Mouse (Mus musculus): ENCODE measurements at regions not wholly inside any gene's neighbourhood (a gene's known extent, or its start where the extent isn't known, plus 50 kb on each side); places are given as distances from the start of the nearest gene placed in this dataset.

DNA sequence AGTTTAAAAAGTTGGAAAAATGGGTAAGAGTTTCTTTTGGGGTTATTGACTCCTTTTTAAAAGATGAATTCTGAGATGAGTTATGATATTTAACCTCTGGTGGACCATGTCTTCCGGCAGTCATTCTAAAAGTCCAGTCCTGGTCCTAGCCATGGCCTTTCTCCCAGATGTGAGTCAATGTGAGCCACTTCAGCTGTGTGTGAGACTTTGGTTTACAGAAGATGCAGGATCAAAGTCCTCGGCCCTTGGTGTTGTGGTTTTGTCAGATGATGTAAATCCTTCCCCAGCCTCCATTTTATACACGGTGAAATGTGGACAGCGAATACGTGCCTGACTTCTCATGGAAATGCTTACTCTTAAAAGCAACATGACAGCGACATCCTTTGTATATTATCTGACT lies 287.0 kb upstream of the Tmem132c start:
- DNase-seq (ENCODE audit: low spot score in 2 of 2), result no peak

DNA sequence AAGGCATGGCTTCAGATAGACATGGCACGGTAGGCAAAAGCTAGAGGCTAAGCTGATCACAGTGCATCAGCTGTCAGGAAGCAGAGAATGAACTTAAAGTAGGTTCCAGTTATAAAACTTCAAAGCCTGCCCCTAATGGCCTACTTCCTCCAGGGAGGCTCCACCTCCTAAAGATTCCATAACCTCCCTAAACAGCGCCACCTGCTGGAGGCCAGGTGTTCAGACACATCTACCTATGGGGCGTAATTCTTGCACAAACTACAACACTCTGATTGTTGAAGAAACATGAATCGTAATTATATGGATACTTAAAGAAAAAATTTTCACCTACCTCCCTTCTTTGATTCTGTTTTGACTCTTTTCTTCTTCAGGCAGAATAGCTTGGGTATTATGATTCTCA lies 277.0 kb upstream of the Tmem132c start:
- no peak for DNase-seq (ENCODE audit: low spot score in 2 of 2)

DNA sequence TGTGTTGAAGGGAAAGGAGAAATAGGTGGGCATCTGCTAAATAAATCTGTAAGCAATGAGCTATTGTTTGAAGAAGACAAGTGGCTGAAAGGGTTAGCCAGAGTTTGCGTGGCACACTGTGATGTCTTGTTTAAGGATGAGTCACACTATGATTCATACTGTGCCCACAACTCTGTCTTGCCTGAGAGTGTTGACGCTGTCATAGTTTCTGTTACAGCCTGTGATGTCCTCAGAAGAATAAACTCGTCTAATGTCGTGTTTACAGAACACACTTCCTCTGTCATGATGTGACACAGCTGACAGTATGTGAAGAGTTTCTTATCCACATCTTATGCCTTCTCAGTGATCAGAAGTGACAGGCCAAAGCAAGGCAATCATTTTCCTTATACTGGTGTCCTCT lies 274.5 kb upstream of the Tmem132c start:
- no peak for DNase-seq (ENCODE audit: low spot score in 2 of 2)

DNA sequence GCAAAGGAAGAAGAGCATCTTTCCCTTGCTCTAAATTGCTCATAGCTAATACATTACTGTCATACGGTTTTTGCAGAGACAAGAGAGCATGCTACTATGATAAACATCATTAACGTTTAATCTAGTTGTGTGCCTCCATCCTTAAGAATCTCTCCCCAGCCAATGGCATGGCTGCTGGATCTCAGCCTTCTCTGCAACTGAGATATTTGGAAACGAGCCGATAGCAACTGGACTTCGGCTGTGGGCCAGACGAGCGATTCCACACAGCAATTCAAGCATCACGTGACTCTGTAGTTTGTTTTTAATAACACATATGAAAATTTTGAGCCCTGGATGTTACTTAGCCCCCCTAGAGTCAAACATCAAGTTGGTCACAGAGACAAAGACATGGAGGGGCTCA lies 272.2 kb upstream of the Tmem132c start:
- DNase-seq (ENCODE audit: low spot score in 2 of 2), result no peak

DNA sequence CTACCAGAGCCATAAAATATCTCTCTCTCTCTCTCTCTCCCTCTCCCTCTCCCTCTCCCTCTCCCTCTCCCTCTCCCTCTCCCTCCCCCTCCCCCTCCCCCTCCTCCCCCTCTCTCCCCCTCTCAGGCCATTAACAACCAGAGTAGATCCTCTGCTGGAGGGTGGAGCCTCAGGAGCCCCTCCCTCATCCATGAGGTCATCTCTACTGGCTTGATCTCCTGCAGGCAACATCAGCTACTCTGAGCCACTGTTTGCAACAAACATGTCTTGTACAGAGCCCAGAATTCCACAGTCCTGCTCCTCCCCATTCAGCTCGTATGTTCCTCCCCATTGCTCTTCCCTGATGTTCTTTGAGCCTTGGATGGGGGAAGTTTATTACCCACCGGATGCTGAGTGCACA lies 270.3 kb upstream of the Tmem132c start:
- no peak for DNase-seq (ENCODE audit: low spot score in 2 of 2)

DNA sequence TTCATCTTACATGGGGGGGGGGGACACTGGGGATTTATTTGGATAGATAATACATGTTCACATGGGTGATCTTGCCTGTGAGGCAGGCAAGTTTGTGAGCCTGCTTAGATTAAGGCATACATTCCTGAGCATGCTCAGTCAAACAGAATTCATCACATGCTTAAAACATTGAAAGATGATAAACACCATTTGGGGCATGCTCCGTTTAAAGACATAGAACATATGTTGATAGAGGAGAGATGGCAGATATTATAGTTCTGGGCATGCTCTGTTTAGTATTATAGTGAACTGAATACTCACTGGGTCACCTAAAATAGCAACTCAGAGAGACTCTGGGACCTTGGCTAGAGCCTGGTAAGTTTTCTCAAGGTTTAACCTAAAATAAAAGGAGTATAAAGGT lies 269.6 kb upstream of the Tmem132c start:
- no peak for DNase-seq (ENCODE audit: low spot score in 2 of 2)

DNA sequence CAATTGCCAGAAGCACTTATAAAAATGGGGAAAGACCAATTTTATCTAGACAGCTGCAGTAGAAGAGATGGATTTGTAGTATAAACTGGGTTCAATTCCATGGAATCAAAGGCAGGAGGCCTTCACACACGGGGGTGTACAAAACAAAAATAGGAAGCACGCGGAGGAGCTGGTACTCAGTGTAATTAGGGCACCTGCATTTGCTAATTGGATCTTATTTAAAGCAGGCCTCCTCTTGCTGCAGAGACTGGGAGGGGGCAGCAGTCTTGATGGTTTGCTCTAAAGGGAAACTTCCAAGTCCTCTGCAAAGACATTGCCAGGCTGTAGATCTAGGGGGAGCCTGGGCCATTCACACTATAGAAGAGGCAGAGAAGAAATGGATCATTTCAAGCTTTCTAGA lies 268.2 kb upstream of the Tmem132c start:
- no peak for DNase-seq (ENCODE audit: low spot score in 2 of 2)

DNA sequence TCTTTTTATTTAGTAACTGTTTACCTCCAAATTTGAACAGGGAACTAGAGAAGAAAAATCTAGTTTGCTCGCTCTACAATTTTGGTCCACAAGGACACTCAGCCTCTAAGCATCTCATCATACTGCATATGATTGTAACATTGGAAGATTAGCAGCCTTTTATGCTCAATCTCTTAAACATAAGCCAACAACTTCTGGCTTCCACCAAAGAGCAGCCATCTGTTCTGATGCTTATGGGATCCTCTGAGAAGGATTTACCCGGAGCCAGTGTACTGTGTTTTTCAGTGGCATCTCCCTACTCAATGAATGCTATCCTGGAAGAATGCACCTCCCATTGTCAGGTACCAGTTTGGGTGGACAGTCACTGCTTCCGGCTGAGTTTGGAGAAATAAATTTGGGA lies 267.0 kb upstream of the Tmem132c start:
- no peak for DNase-seq (ENCODE audit: low spot score in 2 of 2)

DNA sequence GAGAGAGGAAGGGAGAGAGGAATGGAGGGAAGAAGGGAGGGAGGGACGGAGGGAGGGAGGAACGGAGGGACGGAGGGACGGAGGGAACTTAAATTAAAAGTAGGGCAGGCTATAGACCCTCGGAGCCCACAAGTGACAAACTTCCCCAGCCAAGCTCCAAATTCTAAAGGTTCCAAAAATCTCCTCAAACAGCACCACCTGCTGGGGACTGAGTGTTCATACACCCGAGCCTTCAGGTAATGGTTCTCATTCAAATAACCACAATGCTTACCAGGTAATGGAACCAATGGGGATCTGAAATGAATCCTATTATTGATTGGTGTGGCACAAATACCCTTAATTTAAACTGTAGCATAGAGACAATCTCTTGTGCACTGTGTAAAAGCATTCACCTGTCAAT lies 246.0 kb upstream of the Tmem132c start:
- DNase-seq (ENCODE audit: low spot score in 2 of 2), result no peak

DNA sequence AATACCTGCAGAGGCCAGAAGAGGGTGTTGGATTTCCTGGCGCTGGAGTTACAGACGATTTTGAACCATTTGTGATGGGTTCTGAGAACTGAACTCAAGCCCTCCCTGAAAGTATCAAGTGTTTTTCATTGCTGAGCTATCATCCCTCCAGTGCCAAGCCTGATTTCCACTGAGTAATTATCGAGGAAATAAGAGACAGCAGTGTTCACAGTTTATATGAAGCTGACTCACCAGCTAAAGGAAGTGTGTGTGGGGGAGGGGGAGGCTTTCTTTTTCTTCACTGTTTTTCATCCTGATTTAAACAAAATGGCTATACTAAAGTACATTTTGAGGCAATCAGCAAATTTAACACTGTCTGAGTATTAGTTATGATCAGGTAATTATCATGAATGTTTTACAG lies 227.4 kb upstream of the Tmem132c start:
- no peak for DNase-seq (ENCODE audit: low spot score in 2 of 2)

DNA sequence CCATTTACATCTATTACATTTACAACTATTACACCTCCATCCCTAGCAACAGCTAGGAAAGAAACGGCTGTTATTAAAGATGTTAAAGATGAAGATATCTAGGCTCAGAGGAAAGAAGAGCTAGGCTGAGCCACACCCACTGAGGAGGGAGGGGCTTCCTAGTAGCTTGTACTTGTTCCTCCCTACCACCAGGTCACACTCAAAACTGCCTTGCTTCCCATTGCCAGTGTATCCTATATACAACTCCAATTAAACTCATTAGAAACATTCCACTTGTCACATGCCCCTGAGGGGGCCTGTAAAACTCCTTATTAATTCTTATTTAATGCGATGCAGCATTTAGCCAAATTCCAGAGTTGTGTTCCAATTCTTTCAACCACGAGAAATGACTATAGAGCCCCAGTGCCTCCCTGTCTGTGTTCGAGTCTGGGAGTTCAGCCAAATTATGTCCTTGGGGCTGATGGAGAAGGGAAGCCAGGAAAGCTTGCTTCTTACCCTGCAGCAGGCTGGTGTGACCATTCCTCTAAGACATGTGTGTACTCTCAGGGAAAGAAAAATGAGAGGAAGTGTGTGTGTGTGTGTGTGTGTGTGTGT lies 225.0 kb upstream of the Tmem132c start:
- DNase-seq (ENCODE audit: low spot score in 2 of 2), result no peak

DNA sequence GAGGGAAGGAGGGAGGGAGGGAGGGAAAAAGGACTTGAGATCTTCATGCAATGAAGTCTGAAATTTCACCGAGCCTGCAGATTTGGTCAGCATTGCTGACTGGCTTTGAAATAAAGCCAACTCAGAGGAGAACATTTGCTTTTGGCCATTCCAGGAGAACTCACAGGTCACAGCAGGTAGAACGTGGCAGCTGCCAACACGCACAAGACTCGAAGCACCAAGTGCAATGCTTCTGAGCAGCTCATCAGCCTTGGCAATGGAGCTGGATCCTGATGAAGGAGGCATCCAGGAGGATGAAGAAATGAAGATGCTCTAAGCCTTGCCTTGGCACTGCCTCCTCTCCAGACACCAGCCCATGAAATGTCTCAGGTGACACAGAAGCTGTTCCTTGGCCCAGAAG lies 223.6 kb upstream of the Tmem132c start:
- DNase-seq (ENCODE audit: low spot score in 2 of 2), result no peak

DNA sequence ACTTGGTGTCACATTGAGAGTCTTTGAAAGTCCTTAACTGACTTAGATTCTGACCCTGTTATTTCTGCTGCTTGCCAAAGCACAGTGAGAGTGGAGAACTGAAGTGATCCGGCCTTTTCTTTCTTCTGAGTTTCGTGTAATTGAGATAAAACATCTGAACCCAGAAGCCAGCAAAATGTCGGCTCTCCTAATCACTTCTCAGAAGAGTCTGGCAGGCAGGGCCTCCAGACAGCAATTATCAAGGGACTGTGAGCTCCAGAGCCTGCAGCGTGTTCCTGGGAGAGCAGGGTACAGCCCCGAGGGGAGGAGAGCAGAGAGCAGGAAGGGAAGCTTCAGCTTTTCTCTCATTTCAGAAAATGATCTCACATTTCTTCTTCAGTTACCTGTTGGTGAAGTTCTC lies 205.1 kb upstream of the Tmem132c start:
- DNase-seq (ENCODE audit: low spot score in 2 of 2), result no peak

DNA sequence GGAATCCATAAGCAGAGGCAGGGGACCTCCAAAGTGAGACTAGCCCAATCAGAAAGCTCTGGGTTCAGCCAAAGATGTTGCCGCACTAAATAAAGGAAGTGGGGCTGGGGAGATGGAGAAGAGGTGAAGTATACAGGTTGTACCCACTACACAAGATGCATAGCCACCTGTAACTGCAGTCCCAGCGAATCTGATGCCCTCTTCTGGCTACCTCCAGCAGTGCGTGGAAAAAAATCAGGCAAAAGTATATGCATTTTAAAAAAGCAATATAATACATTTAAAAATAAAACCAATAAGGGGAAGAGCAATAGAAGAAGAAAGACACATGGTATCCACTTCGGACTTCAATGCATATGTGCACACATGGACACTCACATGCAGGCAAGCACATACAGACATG lies 183.8 kb upstream of the Tmem132c start:
- no peak for DNase-seq (ENCODE audit: low spot score in 2 of 2)

DNA sequence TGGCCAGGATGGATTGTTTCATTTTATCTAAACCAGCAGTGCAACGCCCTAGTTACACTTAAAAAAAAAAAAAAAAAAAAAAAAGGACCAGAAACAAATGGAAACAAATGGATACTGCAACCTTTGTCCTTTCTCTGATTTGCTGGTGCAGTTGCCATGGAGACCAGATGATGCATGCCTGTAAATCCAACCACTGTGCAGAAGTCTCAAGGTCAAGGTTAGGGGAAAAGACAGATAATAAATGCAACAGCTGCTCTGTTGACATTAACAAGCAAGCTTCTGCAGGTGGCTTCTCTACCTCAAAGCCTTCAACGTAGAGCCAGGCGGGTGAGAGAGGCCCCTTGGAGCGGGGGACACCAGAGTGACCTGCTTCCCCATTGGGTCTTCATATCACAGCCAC lies 167.3 kb upstream of the Tmem132c start:
- DNase-seq (ENCODE audit: low spot score in 2 of 2), result no peak

Measured in frontal cortex, postnatal 14 days (tissue).